Mouse (Mus musculus) layer of hippocampus, postnatal 14 days (tissue): ENCODE data around the gene Thsd4. TPM values are rescaled to one million over a fixed set of nuclear protein-coding genes. Genes with fewer than 3 reads are reported as not detected.

Experiments used
- DNase-seq, 2 experiments: peaks; one replicate each; pipeline ENCODE4 v3.0.0; 2021 to 2022; ENCODE audit warnings: low spot score in 2 of 2, mixed read lengths in 1 of 2
- total RNA-seq, 2 experiments: library from RNA; stranded (reverse); gene quantifications; 2 replicates each; pipeline ENCODE4 v1.2.3; 2021

Gene Thsd4
- total RNA-seq, 2 experiments from 2014 or later = 36.4 to 37.8 TPM

- no peak for DNase-seq
These were observed 211.0 kb downstream of the Thsd4 start for GRCm38 (mm10) chr9:60310741-60311317.

GRCm38 (mm10) chr9:60309786-60310711 lies 211.8 kb downstream of the Thsd4 start:
- DNase-seq = peak; percentile 29 to 36

- no peak for DNase-seq
These were observed 213.7 kb downstream of the Thsd4 start for GRCm38 (mm10) chr9:60308182-60308581.

GRCm38 (mm10) chr9:60307469-60307868 lies 214.4 kb downstream of the Thsd4 start:
- DNase-seq = no peak

- no peak for DNase-seq
These were observed 215.6 kb downstream of the Thsd4 start for GRCm38 (mm10) chr9:60306241-60306640.

GRCm38 (mm10) chr9:60305204-60305840 lies 216.5 kb downstream of the Thsd4 start:
- DNase-seq = no peak

GRCm38 (mm10) chr9:60296276-60296675 lies 225.6 kb downstream of the Thsd4 start:
- DNase-seq = no peak

- DNase-seq = no peak
These were observed 226.6 kb downstream of the Thsd4 start for GRCm38 (mm10) chr9:60295199-60295598.

- no peak for DNase-seq
These were observed 228.7 kb downstream of the Thsd4 start for GRCm38 (mm10) chr9:60293129-60293528.

GRCm38 (mm10) chr9:60290780-60291179 lies 231.1 kb downstream of the Thsd4 start:
- no peak for DNase-seq

GRCm38 (mm10) chr9:60288789-60289188 lies 233.1 kb downstream of the Thsd4 start:
- DNase-seq = no peak

GRCm38 (mm10) chr9:60286390-60286789 lies 235.5 kb downstream of the Thsd4 start:
- DNase-seq = no peak

- DNase-seq = no peak
These were observed 236.8 kb downstream of the Thsd4 start for GRCm38 (mm10) chr9:60285047-60285462.

- DNase-seq = no peak
These were observed 237.5 kb downstream of the Thsd4 start for GRCm38 (mm10) chr9:60284318-60284717.

GRCm38 (mm10) chr9:60283546-60283945 lies 238.3 kb downstream of the Thsd4 start:
- DNase-seq = no peak

GRCm38 (mm10) chr9:60281281-60281680 lies 240.6 kb downstream of the Thsd4 start:
- DNase-seq = no peak

GRCm38 (mm10) chr9:60280786-60281185 lies 241.1 kb downstream of the Thsd4 start:
- DNase-seq = no peak

GRCm38 (mm10) chr9:60279556-60279955 lies 242.3 kb downstream of the Thsd4 start:
- no peak for DNase-seq

- DNase-seq = no peak
These were observed 245.5 kb downstream of the Thsd4 start for GRCm38 (mm10) chr9:60276351-60276750.

- peak in 1 of 2 experiments; percentile 44 for DNase-seq
These were observed 246.3 kb downstream of the Thsd4 start for GRCm38 (mm10) chr9:60275410-60276159.

- DNase-seq = no peak
These were observed 247.3 kb downstream of the Thsd4 start for GRCm38 (mm10) chr9:60274503-60274902.
